Mouse (Mus musculus) testis, adult 2 months (tissue): ENCODE results near the gene Aldh1b1.

Experiments
- CTCF ChIP-seq: fragments of 200-500 bp; IDR thresholded peaks from 2 replicates; pipeline ENCODE4 v1.5.1; 2012; ENCODE audit warnings: low read depth, mild to moderate bottlenecking, inconsistent platforms, low read length, moderate library complexity; ENCODE audit not compliant: control insufficient read depth, insufficient read depth, insufficient replicate concordance
- POLR2A ChIP-seq: fragments of 200-500 bp; IDR thresholded peaks from 2 replicates; pipeline ENCODE4 v1.6.1; 2012; ENCODE audit warnings: low read depth, mild to moderate bottlenecking, inconsistent platforms, low read length, moderate library complexity; ENCODE audit not compliant: control insufficient read depth

DNA sequence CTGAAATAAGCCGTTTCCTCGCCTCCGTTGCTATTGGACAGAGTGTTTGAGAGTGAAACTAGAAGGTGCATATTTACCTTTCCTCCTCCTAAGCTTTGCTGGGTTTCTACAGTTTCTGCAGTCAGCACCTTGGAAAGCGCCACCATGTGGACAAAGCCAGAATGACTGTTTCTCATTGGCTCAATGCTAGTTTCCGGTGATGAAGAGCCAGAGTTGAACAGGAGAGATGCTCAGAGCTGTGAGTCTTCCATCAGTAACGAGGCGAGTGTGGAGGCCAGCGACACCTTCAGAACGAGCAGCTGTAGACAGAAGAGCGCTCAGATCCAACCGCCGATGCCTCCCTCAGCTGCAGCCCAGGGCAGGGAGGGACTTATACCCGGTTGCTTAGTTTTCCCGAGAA is 45.5 kb downstream of the Aldh1b1 start:
- no peak for TF ChIP-seq POLR2A
- no peak for TF ChIP-seq CTCF
